Mouse (Mus musculus) hindbrain, embryonic 11.5 days (tissue): ENCODE data around the gene Rassf7. TPM values are rescaled to one million over a fixed set of nuclear protein-coding genes. Genes with fewer than 3 reads are reported as not detected.
A peak's percentile ranks its signal among the peaks of the same experiment; 100 is the strongest.

Source experiments
- ATAC-seq: fragments of 200-750 bp; cut with Nextera tagmentation; 2 replicates; pipeline ENCODE4 v1.8.0; 2017; ENCODE audit warnings: mild to moderate bottlenecking, moderate TSS enrichment, moderate library complexity; ENCODE audit not compliant: low FRiP score
- DNase-seq: peaks from one replicate; pipeline ENCODE4 v3.0.0-alpha.2; 2015; ENCODE audit warnings: low spot score
- H3K27ac ChIP-seq: fragments of 300-500 bp; sonication (generic); 2 replicates; pipeline ENCODE4 v1.5.1; 2014; ENCODE audit warnings: mild to moderate bottlenecking, low read depth, low read length
- H3K27me3 ChIP-seq: fragments of 300-500 bp; sonication (generic); 2 replicates; pipeline ENCODE4 v1.6.1; 2014; ENCODE audit warnings: mild to moderate bottlenecking, low read length, moderate library complexity, mixed read lengths; ENCODE audit not compliant: control insufficient read depth, insufficient read depth
- H3K36me3 ChIP-seq: fragments of 300-500 bp; sonication (generic); 2 replicates; pipeline ENCODE4 v1.6.1; 2014; ENCODE audit warnings: mild to moderate bottlenecking, low read length, moderate library complexity, mixed read lengths; ENCODE audit not compliant: control insufficient read depth, insufficient read depth
- H3K4me1 ChIP-seq: fragments of 300-500 bp; sonication (generic); replicated peaks from 2 replicates; pipeline ENCODE4 v1.6.1; 2014; ENCODE audit warnings: low read length, mixed read lengths; ENCODE audit not compliant: control insufficient read depth, insufficient read depth
- H3K4me2 ChIP-seq: fragments of 300-500 bp; sonication (generic); replicated peaks from 2 replicates; pipeline ENCODE4 v1.6.1; 2014; ENCODE audit warnings: mild to moderate bottlenecking, low read depth, low read length
- H3K4me3 ChIP-seq: fragments of 300-500 bp; sonication (generic); 2 replicates; pipeline ENCODE4 v1.5.1; 2014; ENCODE audit warnings: low read depth, low read length
- H3K9ac ChIP-seq: fragments of 300-500 bp; sonication (generic); 2 replicates; pipeline ENCODE4 v1.6.1; 2014; ENCODE audit warnings: low read depth, low read length
- H3K9me3 ChIP-seq: fragments of 300-500 bp; sonication (generic); 2 replicates; pipeline ENCODE4 v1.6.1; 2016; ENCODE audit warnings: low read length; ENCODE audit not compliant: control insufficient read depth
- WGBS: fragments of 180-500 bp; shearing (Covaris S2); extraction: QIAGEN DNeasy Blood & Tissue Kit; methylation state at CpG from one replicate; pipeline ENCODE4 v1.1.7; 2014; 5-methylcytosine and 5-hydroxymethylcytosine counted together
- polyA plus RNA-seq: library from polyadenylated mRNA; unstranded; fragments of >200 nt; fragmentation: Nextera tagmentation; extraction: Ambion mirVana; gene quantifications from 2 replicates; pipeline ENCODE4 v1.2.1, GENCODE M21; 2014

The Rassf7 gene
- polyA plus RNA-seq, 1 experiment from 2014 or later = 37.8 TPM

- H3K9me3 ChIP-seq = no peaks in the 10 kb centered on the region
- peak within 1 kb of the TSS; percentile 81 for H3K9ac ChIP-seq
- peak within 1 kb of the TSS; percentile 79 for H3K27ac ChIP-seq
- ATAC-seq (peak; percentile 93), DNase-seq (peak; percentile 99)
- peak within 1 kb of the TSS; percentile 96 for H3K4me2 ChIP-seq
- peaks cover 7% of the 10 kb centered on the region; the same call in 1 of the 2 replicates for H3K4me1 ChIP-seq
- H3K27me3 ChIP-seq = no peaks in the 10 kb centered on the region
- WGBS = under 1% methylated on average over 37 of the region's 39 CpGs
- peak within 1 kb of the TSS; percentile 89 for H3K4me3 ChIP-seq
- 0 out of 2 replicates have a peak, but pooled peaks cover 3% of the 10 kb centered on the region for H3K36me3 ChIP-seq
Measured at GRCm38 (mm10) chr7:141193948-141194347, 21.7 kb upstream of the Rassf7 start, which contains the start of the genes Hras and Lrrc56. Gene Hras (minus strand): TSS chr7:141194005. Gene Lrrc56 (plus strand): TSS chr7:141194157.

- Histone ChIP-seq H3K4me1 (peaks cover 7% of the 10 kb centered on the region; the same call in 1 of the 2 replicates), H3K4me2 (peak overlapping the region; percentile 91), H3K4me3 (peak overlapping the region; percentile 89), H3K9me3 (no peaks in the 10 kb centered on the region), H3K9ac (peak overlapping the region; percentile 54; the same call in 1 of the 2 replicates), H3K27me3 (no peaks in the 10 kb centered on the region), H3K27ac (peak overlapping the region; percentile 38), H3K36me3 (0 out of 2 replicates have a peak, but pooled peaks cover 3% of the 10 kb centered on the region)
- ATAC-seq (no peak), DNase-seq (no peak)
- under 1% methylated on average over 23 of the region's 23 CpGs for WGBS
Measured at GRCm38 (mm10) chr7:141194409-141194808, 21.3 kb upstream of the Rassf7 start.

GRCm38 (mm10) chr7:141194830-141195229 is 20.8 kb upstream of the Rassf7 start:
- Histone ChIP-seq H3K27ac (peak overlapping the region; percentile 61), H3K9ac (peak overlapping the region; percentile 54), H3K36me3 (0 out of 2 replicates have a peak, but pooled peaks cover 3% of the 10 kb centered on the region), H3K27me3 (no peaks in the 10 kb centered on the region), H3K4me2 (peak overlapping the region; percentile 91), H3K4me1 (peaks cover 7% of the 10 kb centered on the region; the same call in 1 of the 2 replicates), H3K9me3 (no peaks in the 10 kb centered on the region), H3K4me3 (peak overlapping the region; percentile 89)
- peak; percentile 63 for ATAC-seq
- under 1% methylated on average over 28 of the region's 28 CpGs for WGBS
- DNase-seq = peak; percentile 99

- H3K4me3 ChIP-seq = no peak overlapping the region
- H3K4me2 ChIP-seq = no peak overlapping the region
- WGBS = 95% methylated on average over 2 of the region's 2 CpGs
- ATAC-seq = no peak
- no peak for DNase-seq
- H3K27me3 ChIP-seq = no peaks in the 10 kb centered on the region
- H3K9me3 ChIP-seq = no peaks in the 10 kb centered on the region
- H3K36me3 ChIP-seq = 0 out of 2 replicates have a peak, but pooled peaks cover under 1% of the 10 kb centered on the region
- H3K27ac ChIP-seq = no peak overlapping the region
- peaks cover 7% of the 10 kb centered on the region; the same call in 1 of the 2 replicates for H3K4me1 ChIP-seq
- no peak overlapping the region for H3K9ac ChIP-seq
Measured at GRCm38 (mm10) chr7:141195754-141196153, 19.9 kb upstream of the Rassf7 start.

- H3K27me3 ChIP-seq = no peaks in the 10 kb centered on the region
- ATAC-seq = no peak
- no peak overlapping the region for H3K9ac ChIP-seq
- no peak overlapping the region for H3K4me2 ChIP-seq
- no peaks in the 10 kb centered on the region for H3K9me3 ChIP-seq
- H3K4me1 ChIP-seq = peaks cover 7% of the 10 kb centered on the region; the same call in 1 of the 2 replicates
- no peak overlapping the region for H3K4me3 ChIP-seq
- no peak for DNase-seq
- WGBS = 88% methylated on average over 8 of the region's 8 CpGs
- no peak overlapping the region for H3K27ac ChIP-seq
- no peaks in the 10 kb centered on the region for H3K36me3 ChIP-seq
Measured at GRCm38 (mm10) chr7:141196619-141197282, 18.9 kb upstream of the Rassf7 start.

- Histone ChIP-seq H3K4me1 (peaks cover 4% of the 10 kb centered on the region; the same call in 1 of the 2 replicates), H3K4me3 (no peak overlapping the region), H3K4me2 (no peak overlapping the region), H3K27ac (no peak overlapping the region), H3K9ac (no peak overlapping the region), H3K36me3 (no peaks in the 10 kb centered on the region), H3K9me3 (no peaks in the 10 kb centered on the region), H3K27me3 (no peaks in the 10 kb centered on the region)
- no peak for DNase-seq
- no peak for ATAC-seq
- WGBS = 95% methylated on average over 4 of the region's 4 CpGs
Measured at GRCm38 (mm10) chr7:141198121-141198520, 17.5 kb upstream of the Rassf7 start.

- no peaks in the 10 kb centered on the region for H3K4me1 ChIP-seq
- DNase-seq (no peak), ATAC-seq (no peak)
- H3K9me3 ChIP-seq = no peaks in the 10 kb centered on the region
- no peak overlapping the region for H3K4me3 ChIP-seq
- no peak overlapping the region for H3K4me2 ChIP-seq
- no peak overlapping the region for H3K9ac ChIP-seq
- 77% methylated on average over 3 of the region's 3 CpGs for WGBS
- H3K27me3 ChIP-seq = no peaks in the 10 kb centered on the region
- H3K27ac ChIP-seq = no peak overlapping the region
- no peaks in the 10 kb centered on the region for H3K36me3 ChIP-seq
Measured at GRCm38 (mm10) chr7:141204546-141204945, 11.1 kb upstream of the Rassf7 start.

GRCm38 (mm10) chr7:141205504-141205903 is 10.2 kb upstream of the Rassf7 start:
- H3K4me3 ChIP-seq = no peak overlapping the region
- WGBS = 93% methylated on average over 5 of the region's 5 CpGs
- H3K9me3 ChIP-seq = no peaks in the 10 kb centered on the region
- no peak overlapping the region for H3K27ac ChIP-seq
- H3K27me3 ChIP-seq = no peaks in the 10 kb centered on the region
- DNase-seq (no peak), ATAC-seq (no peak)
- H3K4me1 ChIP-seq = no peaks in the 10 kb centered on the region
- no peak overlapping the region for H3K4me2 ChIP-seq
- no peak overlapping the region for H3K9ac ChIP-seq
- H3K36me3 ChIP-seq = no peaks in the 10 kb centered on the region
